Mouse (Mus musculus): ENCODE results near the gene Vmn2r95. TPM values are rescaled to one million over a fixed set of nuclear protein-coding genes. Genes with fewer than 3 reads are reported as not detected.

The Vmn2r95 gene
- total RNA-seq (2023): not detected

GRCm38 (mm10) chr17:18423778-18424177 is at the start of gene Vmn2r95:
Gene Vmn2r95, plus strand, starts transcription at chr17:18424078.

Other genes starting within 250 kb of the Vmn2r95 start
- gene Vmn2r94, start 146.3 kb upstream of the Vmn2r95 start, total RNA-seq (2023): not detected
- gene Vmn2r93, start 126.0 kb upstream of the Vmn2r95 start, total RNA-seq (2023): not detected
- 1 to 10 TPM; 3.0 to 5.0 TPM for gene Vmn2r96, start 149.1 kb downstream of the Vmn2r95 start, total RNA-seq (2023)

Measured in T-cell, adult 66 days (primary cell).